Mouse (Mus musculus) heart, adult 8-10 months (tissue): ENCODE data around the gene Pcsk4. TPM values are rescaled to one million over a fixed set of nuclear protein-coding genes. Genes with fewer than 3 reads are reported as not detected.

Source experiments
- DNase-seq: peaks from one replicate; pipeline ENCODE4 v3.0.0; 2022; ENCODE audit warnings: low spot score
- total RNA-seq, 4 experiments: library from RNA; stranded (reverse); gene quantifications; 2 replicates each; pipeline ENCODE4 v1.2.4; 2022

Gene Pcsk4
- total RNA-seq = 1 to 10 TPM; 1.7 to 3.1 (median 2.7) TPM

GRCm38 (mm10) chr10:80329273-80330081 lies at the start of gene Pcsk4, which contains the start of gene Reep6:
TSS of gene Pcsk4 (minus strand) at chr10:80329498.
TSS of gene Reep6 (plus strand) at chr10:80329953.
- DNase-seq = peak; percentile 91

GRCm38 (mm10) chr10:80377716-80378115 lies 48.4 kb upstream of the Pcsk4 start:
- DNase-seq = no peak

GRCm38 (mm10) chr10:80376160-80376559 lies 46.9 kb upstream of the Pcsk4 start:
- DNase-seq = peak; percentile 85

DNA sequence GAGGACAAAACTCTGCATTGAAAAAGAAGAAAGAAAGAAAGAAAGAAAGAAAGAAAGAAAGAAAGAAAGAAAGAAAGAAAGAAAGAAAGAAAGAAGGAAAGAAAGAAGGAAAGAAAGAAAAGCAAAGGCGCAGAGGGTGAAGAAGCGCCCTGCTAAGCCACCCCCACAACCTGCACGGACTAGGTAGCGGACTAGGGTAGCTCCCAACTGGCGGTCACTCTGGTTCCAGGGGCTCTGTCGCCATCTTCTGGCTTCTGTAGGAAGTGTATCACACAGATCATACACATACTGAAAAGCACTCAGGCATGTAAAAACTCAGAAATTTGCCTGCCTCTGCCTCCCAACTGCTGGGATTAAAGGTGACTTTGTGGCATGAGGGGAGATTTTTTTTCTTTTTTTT lies 44.8 kb upstream of the Pcsk4 start:
- DNase-seq = peak; percentile 67

DNA sequence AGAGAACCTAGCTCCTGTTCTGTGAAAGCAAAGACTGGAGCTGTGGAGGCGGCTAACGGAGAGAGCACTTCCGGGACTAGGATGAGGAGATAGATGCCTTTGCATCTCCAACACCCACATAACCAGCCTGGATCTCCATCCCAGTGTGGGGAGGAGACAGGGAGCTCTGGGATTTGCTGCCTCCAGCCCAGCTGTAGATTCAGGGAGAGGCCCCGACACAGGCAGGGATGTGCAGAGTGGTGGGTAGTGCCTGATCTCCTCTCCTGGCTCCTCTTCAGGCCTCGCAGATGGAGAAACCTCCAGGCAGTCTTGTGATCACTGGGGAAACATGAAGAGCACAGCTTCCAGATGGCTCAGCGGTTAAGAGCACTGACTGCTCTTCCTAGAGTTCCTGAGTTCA lies 43.4 kb upstream of the Pcsk4 start:
- no peak for DNase-seq

- DNase-seq = no peak
Observed at GRCm38 (mm10) chr10:80371983-80372382, 42.7 kb upstream of the Pcsk4 start.

DNA sequence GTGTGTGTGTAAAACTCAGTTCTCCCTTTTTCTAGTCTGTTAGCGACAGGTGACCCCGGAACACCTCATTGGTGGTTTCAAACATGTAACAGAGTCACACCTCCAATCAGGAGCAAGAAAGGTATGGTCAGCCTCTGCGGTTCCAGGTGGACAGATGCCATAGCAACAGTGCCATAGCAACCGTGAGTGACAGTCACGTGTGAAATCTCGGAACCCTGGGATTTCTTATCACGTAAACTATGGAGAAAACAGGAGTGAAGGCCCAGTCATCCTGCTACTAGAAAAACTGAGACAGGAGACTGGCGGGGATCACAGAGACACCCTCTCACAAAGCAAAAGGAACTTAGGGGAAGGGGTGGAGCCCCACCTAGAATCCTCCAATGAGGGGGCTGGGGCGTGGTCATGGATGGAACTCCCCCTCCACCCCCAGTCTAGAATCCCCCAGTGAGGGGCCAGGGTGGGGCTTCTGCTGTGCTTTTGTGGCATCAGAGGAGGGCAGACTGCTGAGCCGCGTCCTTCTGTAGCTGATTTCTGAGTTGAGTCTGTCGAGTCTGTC lies 42.2 kb upstream of the Pcsk4 start:
- DNase-seq = no peak

GRCm38 (mm10) chr10:80369995-80370747 lies 40.9 kb upstream of the Pcsk4 start:
- DNase-seq = no peak

GRCm38 (mm10) chr10:80368392-80368791 lies 39.1 kb upstream of the Pcsk4 start:
- DNase-seq = no peak

- DNase-seq = no peak
Observed at GRCm38 (mm10) chr10:80367954-80368353, 38.7 kb upstream of the Pcsk4 start.

DNA sequence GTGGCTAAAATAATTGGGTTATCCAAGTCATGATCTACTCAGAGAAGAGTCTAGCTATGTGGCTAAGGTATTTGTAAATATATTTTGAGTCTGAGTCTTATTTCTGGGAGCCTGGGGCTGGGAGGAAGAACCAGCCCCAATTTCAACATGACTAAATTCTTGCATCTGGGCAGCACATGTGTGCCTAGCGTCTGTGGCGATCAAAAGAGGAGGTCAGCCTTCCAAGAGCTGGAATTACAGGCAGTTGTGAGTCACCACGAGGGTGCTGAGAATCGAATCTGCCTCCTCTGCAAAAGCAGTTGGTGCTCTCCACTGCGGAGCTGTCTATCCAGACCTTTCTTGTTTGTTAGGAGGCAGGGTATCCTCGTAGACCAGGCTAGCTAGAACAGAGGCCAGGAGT lies 36.4 kb upstream of the Pcsk4 start:
- DNase-seq = no peak

DNA sequence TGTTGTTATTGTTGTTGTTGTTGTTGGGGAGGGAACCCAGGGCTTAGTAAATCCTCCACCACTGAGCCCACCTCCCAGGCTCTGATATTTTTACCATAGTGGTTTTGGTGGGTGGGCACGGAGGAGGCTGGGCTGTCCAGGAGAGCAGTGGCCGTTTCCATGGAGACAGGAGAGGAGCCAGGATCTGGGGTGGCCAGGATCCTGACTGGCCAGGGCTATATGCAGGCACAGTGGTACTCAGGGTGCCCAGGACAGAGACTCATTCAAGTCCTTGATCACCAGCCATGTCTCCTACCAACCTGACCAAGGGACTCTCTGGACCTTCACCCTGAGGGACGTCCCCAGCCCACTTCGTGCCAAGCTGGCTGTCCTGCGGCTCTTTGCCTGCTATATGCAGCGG lies 34.4 kb upstream of the Pcsk4 start:
- DNase-seq = no peak

DNA sequence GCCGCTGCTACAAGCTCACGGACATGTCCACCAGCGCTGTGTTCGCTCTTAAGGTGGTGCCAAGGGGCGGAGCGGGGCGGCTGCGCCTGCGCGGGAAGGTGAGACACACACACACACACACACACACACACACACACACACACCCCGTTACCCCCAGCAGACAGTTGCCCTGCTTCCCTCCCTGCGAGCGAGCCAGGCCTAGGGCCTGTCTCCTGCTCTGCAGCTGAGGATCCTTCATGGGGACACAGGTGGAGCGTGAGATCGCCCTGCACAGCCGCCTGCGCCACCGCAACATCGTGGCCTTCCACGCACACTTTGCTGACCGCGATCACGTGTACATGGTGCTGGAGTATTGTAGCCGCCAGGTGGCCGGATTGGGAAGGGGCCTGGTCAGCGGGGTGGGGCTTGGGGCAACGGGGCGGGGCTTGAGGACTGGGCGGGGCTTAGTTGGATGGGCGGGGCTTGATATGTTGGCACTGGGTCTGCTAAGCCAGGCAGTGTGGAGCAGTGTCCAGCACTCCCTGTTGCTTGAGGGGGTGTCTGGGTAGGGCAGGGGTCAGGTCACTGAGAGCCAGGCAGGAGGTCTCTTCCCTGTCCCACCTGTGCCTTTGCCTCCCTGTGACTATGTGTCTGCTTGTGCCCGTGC lies 28.8 kb upstream of the Pcsk4 start:
- DNase-seq = no peak

- no peak for DNase-seq
Observed at GRCm38 (mm10) chr10:80357336-80357735, 28.0 kb upstream of the Pcsk4 start.

GRCm38 (mm10) chr10:80356737-80357136 lies 27.4 kb upstream of the Pcsk4 start:
- DNase-seq = no peak

DNA sequence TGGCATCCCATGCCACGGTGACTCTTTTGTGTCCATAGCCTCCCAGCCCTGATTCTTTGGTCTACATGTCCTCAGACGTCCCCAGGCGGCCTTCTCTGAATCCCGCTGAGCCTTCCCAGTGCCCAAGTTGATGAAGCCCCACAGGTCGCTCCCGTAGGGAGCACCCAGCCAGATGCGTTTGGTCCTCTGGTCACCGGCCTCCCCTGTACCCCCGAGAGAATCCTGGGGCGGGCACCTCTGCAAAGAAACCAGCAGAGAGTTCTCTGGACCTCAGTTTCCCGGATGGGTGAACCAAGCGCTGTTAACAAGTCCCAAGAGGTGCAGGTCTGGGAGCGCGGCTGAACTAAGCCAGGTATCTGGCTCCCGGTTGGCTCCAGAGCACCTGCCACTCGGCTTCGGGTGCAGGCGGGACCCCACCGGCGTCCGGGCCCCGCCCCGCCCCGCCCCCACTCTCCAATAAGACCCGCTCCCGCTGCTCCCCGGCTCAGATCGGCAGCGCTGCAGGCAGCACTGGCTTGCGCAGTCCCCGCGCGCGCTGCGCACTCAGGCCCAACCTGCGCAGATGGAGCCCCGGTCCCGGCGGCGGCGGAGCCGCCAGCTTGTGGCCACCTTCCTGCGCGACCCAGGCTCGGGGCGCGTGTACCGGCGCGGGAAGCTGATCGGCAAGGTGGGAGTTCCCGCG lies 26.8 kb upstream of the Pcsk4 start, which contains the start of gene Plk5:
Plk5 (plus strand) TSS at position 459 of the 682 bp plus-strand sequence.
- no peak for DNase-seq

DNA sequence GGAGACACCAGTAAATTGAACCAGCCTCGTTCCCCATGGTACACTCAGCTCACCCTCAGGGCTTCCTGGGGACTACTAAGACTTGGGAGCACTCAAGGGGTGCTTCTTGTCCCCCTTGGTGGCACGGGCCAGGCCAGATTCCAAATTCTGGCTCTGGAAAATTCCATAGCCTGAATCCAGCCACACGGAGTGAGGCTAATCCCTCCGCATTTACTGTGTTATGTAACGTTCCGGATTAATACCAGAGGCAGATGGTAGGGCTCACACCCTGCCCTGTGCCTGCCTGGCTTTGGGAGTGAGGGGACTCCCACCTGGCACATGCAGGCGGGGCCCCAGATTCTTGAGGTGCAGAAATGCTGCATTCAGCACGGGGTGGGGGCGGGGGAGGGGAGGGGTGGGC lies 26.1 kb upstream of the Pcsk4 start:
- no peak for DNase-seq

DNA sequence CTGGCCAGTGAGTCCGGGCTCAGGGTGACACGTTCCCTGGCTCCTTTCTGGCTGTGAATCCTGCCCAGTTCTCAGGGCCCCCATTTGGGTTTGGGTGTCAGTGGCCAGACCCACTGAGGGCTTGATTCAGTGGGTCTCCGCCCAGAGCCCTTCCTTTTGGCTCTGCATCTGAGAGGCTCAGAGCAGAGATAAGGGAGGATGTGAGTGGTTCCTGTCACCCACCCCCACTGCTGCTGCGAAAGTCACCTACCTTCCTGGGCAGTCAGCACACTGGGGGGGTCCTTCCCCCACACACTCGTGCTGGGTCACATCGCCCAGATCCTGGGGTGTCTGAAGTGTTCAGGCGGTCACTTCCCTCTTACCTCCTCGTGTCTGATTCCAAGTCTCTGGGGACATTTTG lies 23.4 kb upstream of the Pcsk4 start:
- DNase-seq = no peak

DNA sequence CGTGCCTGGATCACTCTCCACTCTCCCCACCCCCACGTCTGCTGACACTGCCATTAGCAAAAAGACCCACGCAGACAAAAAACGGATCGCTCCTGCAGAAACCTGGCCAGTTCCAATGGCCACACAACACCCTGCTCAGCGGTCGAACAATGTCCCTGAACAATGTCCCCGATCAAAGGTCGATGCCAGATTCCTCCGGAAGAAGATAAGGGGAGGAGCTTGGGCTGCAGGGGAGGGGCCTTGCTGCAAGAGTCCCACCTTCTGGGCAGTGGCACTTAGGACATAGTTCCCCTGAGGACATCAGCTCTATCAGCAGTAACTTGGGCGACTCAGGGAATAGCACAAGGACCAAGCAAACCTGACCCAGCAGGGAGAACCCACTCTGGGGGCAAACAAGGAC lies 22.6 kb upstream of the Pcsk4 start:
- no peak for DNase-seq

- DNase-seq = peak; percentile 81
Observed at GRCm38 (mm10) chr10:80350292-80350691, 21.0 kb upstream of the Pcsk4 start.

DNA sequence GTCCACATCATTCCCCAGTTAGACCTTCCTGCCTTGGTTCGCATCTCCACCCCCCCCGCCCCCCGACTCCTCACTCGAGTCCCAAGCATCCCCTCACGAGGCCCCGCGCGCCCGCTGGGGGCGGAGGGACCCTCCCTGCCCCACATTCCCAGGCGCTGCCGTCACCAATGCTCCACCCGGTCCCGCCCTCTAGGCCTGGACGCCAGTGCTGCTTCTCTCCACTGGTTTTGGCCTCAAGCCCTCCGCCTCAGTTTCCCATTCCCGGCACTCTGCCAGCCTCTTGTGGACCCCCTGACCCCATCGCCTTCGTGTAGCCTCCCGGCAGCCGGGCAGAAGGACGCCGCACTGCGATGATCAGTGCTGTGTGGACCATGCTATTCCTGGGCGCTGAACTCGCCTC lies 19.7 kb upstream of the Pcsk4 start:
- no peak for DNase-seq
